Mouse (Mus musculus): ENCODE results near the gene Fpr3. TPM values are rescaled to one million over a fixed set of nuclear protein-coding genes. Genes with fewer than 3 reads are reported as not detected.
"Not testable (repeated sequence)": the region's sequence is repeated elsewhere in the genome, so short reads cannot be mapped to it uniquely, and the experiment has no call there.

Gene Fpr3
- polyA plus RNA-seq, 1 experiment from 2014 or later: not detected

DNA sequence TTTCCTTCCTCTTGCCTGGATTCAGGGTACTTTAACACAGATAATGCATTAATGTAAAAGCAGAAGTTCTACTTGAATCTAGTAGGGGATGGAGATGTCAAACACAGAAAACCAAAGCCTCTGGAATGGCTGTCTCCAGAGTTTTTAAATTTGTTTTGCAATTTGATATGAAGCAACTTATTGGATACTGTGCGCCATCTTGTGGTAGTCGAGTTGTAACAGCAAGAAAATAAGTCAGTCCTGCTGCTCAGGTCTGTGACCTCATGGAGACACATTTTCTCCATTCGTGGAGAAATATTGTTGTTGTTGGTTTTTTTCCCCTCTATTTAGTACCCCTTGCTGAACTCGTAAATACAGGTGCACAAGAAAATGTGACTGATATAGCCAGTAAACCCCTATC lies 8.4 kb downstream of the Fpr3 start:
- Histone ChIP-seq H3K4me2 (replicated peaks) (no peak overlapping the region), H3K4me3 (no peak overlapping the region), H3K27me3 (no peaks in the 10 kb centered on the region), H3K27ac (no peak overlapping the region), H3K36me3 (no peaks in the 10 kb centered on the region), H3K4me1 (no peaks in the 10 kb centered on the region), H3K9me3 (no peaks in the 10 kb centered on the region), H3K9ac (no peak overlapping the region)
- ATAC-seq (ENCODE audit: insufficient number of reproducible peaks, insufficient read depth, low FRiP score, low TSS enrichment): no peak
- under 1% methylated on average over 4 of the region's 4 CpGs for WGBS

DNA sequence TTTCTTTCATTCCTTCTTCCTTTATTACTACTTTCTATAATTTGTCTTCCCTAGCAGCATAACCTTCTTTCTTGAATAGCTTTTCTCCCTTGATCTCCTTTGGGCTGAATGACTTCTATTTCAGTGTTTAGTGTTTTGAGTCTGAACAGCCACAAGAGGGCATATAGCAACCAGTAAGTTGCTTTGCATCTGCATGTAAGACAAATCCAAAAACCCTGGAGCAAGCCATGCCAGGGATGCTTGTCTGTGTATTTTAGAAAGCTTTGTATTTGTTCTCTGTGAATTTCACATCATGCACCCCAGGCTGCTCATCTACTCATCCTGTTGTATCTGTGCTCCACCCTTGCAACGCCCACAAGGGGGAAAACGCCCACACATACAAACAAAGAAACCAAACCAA lies 11.6 kb downstream of the Fpr3 start:
- Histone ChIP-seq H3K4me1 (no peaks in the 10 kb centered on the region), H3K4me3 (no peak overlapping the region), H3K9ac (no peak overlapping the region), H3K4me2 (replicated peaks) (no peak overlapping the region), H3K9me3 (no peaks in the 10 kb centered on the region), H3K36me3 (no peaks in the 10 kb centered on the region), H3K27ac (no peak overlapping the region), H3K27me3 (no peaks in the 10 kb centered on the region)
- ATAC-seq (ENCODE audit: insufficient number of reproducible peaks, insufficient read depth, low FRiP score, low TSS enrichment): no peak
- WGBS: 73% methylated on average over 2 of the region's 2 CpGs

DNA sequence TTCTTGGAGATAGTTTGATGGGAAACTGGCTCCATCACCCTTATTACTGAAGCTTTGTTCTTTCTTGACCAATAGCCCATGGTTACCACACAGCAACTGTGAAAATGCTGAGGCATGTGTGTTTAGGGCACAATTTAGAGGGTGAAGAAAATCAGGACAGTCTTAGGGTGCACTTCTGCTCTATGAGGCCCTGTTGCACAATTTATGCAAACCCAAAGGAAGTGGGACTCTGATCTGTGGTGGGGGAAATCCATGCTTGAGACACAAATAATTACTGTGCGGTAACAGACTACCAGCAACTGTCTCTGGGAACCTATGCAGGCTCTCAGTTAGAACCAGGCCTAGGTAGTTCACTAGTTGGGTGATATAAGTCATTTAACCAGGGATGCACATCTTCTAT lies 13.1 kb downstream of the Fpr3 start:
- Histone ChIP-seq H3K36me3 (no peaks in the 10 kb centered on the region), H3K4me1 (no peaks in the 10 kb centered on the region), H3K27ac (no peak overlapping the region), H3K27me3 (no peaks in the 10 kb centered on the region), H3K9ac (no peak overlapping the region), H3K9me3 (no peaks in the 10 kb centered on the region), H3K4me2 (replicated peaks) (no peak overlapping the region), H3K4me3 (no peak overlapping the region)
- WGBS: 87% methylated on average over 1 of the region's 1 CpGs
- no peak for ATAC-seq (ENCODE audit: insufficient number of reproducible peaks, insufficient read depth, low FRiP score, low TSS enrichment)

DNA sequence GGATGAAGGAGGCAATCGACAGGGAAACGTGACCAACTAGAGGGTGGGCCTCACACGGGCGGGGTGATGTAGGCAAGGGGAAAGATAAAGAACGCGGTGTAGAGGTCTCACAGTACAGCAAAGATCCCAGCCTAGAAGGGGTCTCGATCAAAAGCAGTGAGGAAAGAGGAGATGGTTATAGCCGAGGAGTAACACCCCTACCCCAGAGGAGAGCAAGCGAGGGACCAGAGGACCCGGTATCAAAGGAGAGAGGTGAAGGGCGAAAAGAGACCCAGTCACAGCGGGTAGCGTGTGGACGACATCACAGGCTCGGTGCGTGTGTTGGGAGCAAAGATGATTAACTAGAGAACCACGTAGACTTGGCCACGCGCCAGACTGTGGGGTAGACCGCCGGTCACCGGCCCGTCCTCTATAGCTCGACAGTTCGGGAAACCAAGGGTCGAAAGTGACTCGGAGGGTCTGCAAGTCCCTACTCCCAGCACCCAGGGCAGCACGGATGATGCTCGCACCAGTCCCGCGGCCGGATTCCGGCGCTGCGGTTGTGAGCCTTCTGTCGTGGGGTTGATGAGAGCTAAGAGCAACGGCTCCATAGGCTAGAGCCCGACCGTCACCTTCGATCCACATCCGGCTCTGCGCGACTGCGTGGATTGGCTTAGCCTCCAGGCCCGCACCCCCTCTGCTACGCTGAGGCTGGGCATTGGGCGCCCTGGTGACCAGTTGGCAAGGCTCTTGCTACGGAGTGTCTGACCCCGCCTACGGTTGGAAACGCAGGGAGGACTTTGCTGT lies 22.2 kb downstream of the Fpr3 start:
- H3K27ac ChIP-seq: 0 out of 2 replicates have a peak overlapping the region, but pooled peaks have one; percentile 50
- peak overlapping the region; percentile 46 for H3K4me3 ChIP-seq
- peak overlapping the region; percentile 64 for H3K4me2 ChIP-seq (replicated peaks)
- H3K9ac ChIP-seq: peak overlapping the region; percentile 56
- H3K4me1 ChIP-seq: no peaks in the 10 kb centered on the region
- no peaks in the 10 kb centered on the region for H3K27me3 ChIP-seq
- no peaks in the 10 kb centered on the region for H3K36me3 ChIP-seq
- no peaks in the 10 kb centered on the region for H3K9me3 ChIP-seq
- peak; percentile 97 for ATAC-seq (ENCODE audit: insufficient number of reproducible peaks, insufficient read depth, low FRiP score, low TSS enrichment)
- WGBS: 25% methylated on average over 51 of the region's 51 CpGs

DNA sequence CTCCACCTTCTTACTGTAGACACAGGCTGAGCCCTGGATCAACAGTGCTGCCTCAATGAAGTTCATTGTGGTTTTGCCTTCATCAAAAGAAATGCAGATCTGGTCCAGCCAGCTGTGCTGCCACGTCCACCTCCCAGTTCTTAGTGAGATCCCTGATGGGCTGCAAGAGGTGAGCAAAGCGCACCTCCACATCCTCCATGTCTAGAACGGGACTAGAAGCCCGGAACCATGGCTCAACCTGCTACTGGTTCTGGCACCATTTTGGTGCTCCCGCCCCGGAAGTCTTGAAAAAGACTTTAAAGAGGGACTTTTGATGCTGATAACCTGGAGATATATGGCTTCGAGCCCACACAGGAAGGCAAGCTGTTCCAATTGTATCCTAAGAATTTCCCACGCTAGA lies 25.0 kb downstream of the Fpr3 start:
- not testable (repeated sequence) for H3K9me3 ChIP-seq; H3K4me2 ChIP-seq (replicated peaks); H3K4me1 ChIP-seq; H3K4me3 ChIP-seq; H3K27me3 ChIP-seq; H3K36me3 ChIP-seq; ATAC-seq (ENCODE audit: insufficient number of reproducible peaks, insufficient read depth, low FRiP score, low TSS enrichment); H3K9ac ChIP-seq; H3K27ac ChIP-seq
- 90% methylated on average over 8 of the region's 8 CpGs for WGBS

DNA sequence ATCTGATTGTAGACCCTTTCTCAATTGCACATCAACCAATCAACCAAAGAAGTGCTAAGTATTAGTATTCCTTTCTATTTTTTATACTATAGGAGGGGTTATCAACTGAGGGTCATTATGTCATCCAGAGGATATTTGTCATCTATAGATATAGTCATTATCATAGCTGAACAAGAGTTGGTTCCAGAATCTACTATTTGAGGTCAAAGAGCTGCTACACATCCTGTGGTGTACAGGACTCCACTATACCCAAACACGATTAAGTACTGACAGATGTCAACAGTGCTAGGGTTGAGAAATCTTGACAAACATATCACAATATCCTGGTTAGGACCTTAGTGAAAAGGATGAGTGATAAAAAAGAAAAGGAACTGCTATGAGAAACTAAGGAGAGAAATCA lies 29.7 kb downstream of the Fpr3 start:
- H3K27ac ChIP-seq: no peak overlapping the region
- H3K36me3 ChIP-seq: no peaks in the 10 kb centered on the region
- H3K27me3 ChIP-seq: no peaks in the 10 kb centered on the region
- WGBS: 91% methylated on average over 1 of the region's 1 CpGs
- no peaks in the 10 kb centered on the region for H3K9me3 ChIP-seq
- no peak for ATAC-seq (ENCODE audit: insufficient number of reproducible peaks, insufficient read depth, low FRiP score, low TSS enrichment)
- no peaks in the 10 kb centered on the region for H3K4me1 ChIP-seq
- H3K9ac ChIP-seq: no peak overlapping the region
- no peak overlapping the region for H3K4me2 ChIP-seq (replicated peaks)
- no peak overlapping the region for H3K4me3 ChIP-seq

DNA sequence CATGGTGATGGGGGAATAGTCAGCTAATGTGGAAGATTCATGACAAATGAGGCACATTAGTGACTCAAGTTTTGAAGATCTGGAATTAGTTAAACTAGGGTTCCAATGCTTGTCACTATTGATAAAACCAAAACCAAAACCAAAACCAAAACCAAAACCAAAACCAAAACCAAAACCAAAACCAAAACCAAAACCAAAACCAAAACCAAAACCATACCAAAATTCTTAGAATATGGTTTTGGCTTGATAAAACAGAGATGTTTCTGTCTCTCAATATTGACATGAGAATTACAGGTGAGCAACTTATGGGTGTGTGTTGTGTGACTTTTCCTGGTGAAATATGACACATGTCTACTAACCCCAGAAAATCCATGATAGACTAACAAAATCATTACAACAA lies 30.1 kb downstream of the Fpr3 start:
- Histone ChIP-seq H3K4me1 (no peaks in the 10 kb centered on the region), H3K4me3 (no peak overlapping the region), H3K9ac (no peak overlapping the region), H3K9me3 (no peaks in the 10 kb centered on the region), H3K27ac (no peak overlapping the region), H3K36me3 (no peaks in the 10 kb centered on the region), H3K4me2 (replicated peaks) (no peak overlapping the region), H3K27me3 (no peaks in the 10 kb centered on the region)
- ATAC-seq (ENCODE audit: insufficient number of reproducible peaks, insufficient read depth, low FRiP score, low TSS enrichment): no peak

DNA sequence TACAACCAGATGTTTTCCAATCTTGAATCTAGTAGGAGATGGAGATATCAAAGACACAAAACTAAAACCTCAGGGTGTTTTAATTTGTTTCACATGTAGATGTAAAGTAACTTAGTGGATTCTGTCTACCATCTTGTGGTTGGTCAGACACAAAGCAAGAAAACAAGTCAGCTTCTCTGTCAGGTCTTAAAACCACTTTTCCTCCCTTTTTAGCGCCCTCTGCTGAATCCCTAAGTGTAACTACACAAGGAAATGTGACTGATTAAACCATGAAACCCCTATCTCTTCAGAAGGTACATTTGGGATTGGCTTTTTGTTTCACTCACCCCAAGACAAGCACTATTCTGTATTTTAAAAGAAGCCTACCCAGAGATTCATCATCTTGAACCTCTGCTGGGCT lies 85.8 kb downstream of the Fpr3 start:
- Histone ChIP-seq H3K36me3 (no peaks in the 10 kb centered on the region), H3K27ac (no peak overlapping the region), H3K9ac (no peak overlapping the region), H3K9me3 (no peaks in the 10 kb centered on the region), H3K27me3 (no peaks in the 10 kb centered on the region), H3K4me2 (replicated peaks) (no peak overlapping the region), H3K4me3 (no peak overlapping the region), H3K4me1 (no peaks in the 10 kb centered on the region)
- ATAC-seq (ENCODE audit: insufficient number of reproducible peaks, insufficient read depth, low FRiP score, low TSS enrichment): no peak
- WGBS: 29% methylated on average over 1 of the region's 1 CpGs

DNA sequence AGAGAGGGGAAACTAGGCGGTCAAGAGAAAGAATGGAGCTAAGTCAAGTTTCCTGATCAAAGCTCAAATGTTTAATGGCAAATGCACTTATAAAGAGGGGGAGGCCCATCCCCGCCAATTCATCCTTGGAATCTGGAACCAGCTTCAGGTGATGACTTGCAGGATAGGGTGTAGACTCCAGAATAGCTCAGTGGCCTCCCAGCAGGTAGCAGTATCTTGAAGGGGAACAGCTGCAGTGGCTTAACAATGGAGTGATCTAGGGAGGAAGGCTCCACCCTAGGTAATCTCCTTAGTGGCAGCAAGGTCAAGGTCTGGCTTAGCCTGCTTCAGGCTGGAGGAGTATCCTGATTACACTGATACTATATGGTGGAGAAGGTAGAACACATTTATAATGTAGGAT lies 93.6 kb downstream of the Fpr3 start:
- H3K9me3 ChIP-seq; H3K4me3 ChIP-seq; H3K9ac ChIP-seq; H3K4me1 ChIP-seq; H3K27me3 ChIP-seq; H3K4me2 ChIP-seq (replicated peaks); ATAC-seq (ENCODE audit: insufficient number of reproducible peaks, insufficient read depth, low FRiP score, low TSS enrichment); H3K36me3 ChIP-seq; H3K27ac ChIP-seq: not testable (repeated sequence)
- WGBS: 71% methylated on average over 2 of the region's 2 CpGs

DNA sequence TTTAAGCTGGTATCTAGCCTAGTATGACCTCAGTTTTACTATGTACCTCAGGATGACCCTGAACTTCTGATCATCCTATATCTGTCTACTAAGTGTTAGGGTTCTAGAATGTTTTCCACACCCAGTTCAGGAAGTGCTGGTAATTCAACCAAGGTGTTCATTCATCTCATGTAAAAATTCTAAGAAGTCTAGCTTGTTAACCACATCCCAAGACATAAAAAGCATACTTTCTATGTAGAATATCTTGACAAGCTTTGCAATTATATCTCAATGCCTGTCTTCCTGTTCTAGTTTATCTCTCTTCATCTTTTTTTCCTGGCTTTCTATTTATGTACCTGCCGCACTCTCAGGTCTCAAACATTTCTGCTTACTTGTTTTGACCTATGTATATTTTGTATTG lies 117.1 kb downstream of the Fpr3 start:
- Histone ChIP-seq H3K9me3 (0 out of 2 replicates have a peak, but pooled peaks cover 5% of the 10 kb centered on the region), H3K9ac (no peak overlapping the region)
- ATAC-seq (ENCODE audit: insufficient number of reproducible peaks, insufficient read depth, low FRiP score, low TSS enrichment): no peak

More for the DNA sequence above, 117.1 kb downstream of the Fpr3 start:
- Histone ChIP-seq H3K36me3 (no peaks in the 10 kb centered on the region), H3K4me1 (no peaks in the 10 kb centered on the region), H3K4me3 (no peak overlapping the region), H3K27me3 (no peaks in the 10 kb centered on the region), H3K27ac (no peak overlapping the region), H3K4me2 (replicated peaks) (no peak overlapping the region)
- 86% methylated on average over 1 of the region's 1 CpGs for WGBS

Measured in embryonic facial prominence, embryonic 12.5 days (tissue).